Mouse (Mus musculus): Measurements from ENCODE around the gene Cyb5b.
"Not testable (repeated sequence)": the region's sequence is repeated elsewhere in the genome, so short reads cannot be mapped to it uniquely, and the experiment has no call there.

Gene Cyb5b

DNA sequence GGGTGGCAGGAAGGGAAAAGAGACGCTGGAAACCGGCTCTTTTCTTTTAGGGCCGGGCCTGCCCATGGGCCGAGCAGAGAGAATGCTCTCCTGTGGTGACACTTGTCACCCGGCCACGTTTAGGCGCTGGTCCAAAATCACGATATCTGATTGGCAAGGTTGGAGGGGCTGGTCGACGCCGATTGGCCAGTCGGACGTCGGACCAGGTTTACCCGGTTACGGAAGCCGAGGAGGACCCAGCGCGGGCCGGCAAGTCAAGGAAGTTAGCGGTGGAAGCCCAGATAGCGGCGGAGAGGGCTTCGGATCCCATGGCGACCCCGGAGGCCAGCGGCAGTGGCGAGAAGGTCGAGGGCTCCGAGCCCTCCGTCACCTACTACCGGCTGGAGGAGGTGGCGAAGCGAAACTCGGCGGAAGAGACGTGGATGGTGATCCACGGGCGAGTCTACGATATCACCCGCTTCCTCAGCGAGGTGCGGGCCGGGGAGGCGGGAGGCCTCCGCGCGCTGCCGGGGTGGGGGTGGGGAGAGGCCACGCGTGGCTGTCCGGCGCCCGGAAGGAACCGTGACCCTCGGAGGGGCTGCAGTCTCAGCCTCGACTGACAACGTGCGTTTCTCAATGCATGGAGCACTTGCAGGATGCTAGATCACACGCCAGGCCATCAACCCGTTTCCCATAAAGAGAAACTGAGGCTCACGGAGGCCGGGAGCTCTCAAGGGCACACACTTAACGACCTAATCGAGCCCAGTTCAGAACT, at the start of gene Cyb5b:
Gene Cyb5b, plus strand, starts transcription at position 237 of the 754 bp plus-strand sequence.
- DNase-seq: peak; percentile 98

DNA sequence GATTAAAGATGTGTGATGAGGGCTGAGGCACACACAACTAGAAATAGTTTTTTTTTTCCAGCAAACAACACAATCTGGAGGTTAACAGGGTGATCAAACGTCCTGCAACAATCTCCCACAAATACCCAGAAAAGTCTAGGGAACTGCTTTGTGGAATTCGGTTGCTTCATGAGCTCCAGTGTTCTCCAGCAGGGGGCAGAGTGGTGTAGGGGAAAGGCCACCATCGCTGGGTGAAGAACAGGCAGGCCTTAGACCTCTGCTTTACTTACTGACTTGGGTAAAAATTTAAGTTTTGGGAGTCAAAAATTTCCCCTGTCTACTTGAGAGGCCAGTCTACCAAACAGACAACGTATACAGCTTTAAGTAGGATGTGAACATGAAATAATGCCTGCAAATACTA, 45.9 kb upstream of the Cyb5b start:
- peak; percentile 82 to 89 for DNase-seq

DNA sequence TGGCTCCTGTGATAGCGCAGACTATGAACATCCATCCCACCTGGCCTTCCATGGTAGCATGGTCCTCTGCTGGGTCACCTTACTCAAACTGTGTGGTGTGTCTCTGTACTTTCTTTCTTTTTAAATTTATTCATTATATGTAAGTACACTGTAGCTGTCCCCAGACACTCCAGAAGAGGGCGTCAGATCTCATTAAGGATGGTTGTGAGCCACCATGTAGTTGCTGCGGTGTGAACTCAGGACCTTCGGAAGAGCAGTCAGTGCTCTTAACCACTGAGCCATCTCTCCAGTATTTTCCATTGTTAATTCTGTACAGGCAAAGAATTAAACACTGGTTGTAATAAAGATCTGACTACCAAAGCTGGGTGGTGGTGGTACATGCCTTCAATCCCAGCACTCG, 42.4 kb upstream of the Cyb5b start:
- DNase-seq: not testable (repeated sequence)

DNA sequence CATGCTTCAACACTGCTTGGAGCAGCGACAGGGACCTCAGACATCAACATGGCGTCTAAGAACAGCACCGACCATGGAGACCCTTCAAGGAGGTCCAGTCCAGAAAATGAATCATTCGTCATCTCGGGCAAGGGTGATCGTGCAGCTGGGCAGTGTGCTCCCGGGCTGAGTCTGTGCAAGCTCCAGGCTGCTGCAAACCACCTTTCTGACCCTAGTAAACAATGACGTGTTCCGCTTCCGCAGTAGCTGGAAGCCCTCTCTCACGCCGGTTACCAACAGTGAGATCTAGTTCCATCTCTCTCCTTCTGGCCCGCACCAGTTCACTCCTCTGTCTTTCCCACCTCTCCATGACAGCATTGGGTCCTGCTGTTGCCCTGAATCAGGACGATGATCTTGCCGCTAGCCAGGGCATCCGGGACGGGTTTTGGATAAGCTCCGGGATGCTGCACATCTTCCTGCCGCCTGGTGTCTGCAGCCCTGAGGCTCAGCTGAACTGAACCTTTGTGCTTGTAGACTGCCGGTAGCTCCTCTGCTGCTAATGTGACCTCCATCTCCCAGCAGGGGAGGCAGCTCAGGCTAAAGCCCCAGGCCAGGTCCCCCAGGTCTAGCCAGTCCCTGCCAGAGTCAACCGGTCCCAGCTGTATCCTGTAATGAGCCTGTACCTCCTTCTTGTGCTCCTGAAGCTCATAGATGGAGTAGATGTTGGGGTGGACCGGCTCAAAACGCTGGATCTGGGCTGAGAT, 41.3 kb upstream of the Cyb5b start:
- DNase-seq: peak in 1 of 2 experiments; percentile 56

DNA sequence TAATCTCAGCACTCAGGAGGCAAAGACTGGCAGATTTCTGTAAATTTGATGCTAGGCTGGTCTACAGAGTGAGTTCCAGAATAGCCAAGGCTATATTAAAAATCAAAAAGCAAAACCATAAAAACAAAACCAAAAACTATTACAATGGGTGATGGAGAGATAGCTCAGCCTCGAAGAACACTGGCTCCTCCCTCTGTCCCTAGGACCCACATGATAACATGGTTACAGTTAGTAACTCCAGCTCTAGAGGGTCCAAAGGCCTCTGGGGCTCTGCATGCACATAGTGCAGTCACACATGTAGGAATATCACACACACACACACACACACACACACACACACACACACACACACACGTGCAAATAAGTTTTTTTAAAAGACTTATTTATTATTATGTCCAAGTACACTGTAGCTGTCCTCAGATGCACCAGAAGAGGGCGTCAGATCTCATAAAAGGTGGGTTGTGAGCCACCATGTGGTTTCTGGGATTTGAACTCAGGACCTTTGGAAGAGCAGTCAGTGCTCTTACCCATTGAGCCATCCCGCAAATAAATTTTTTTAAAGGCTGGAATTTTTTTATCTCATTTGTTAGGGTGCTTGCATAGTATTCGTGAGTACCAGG, 40.5 kb upstream of the Cyb5b start:
- DNase-seq: no peak

DNA sequence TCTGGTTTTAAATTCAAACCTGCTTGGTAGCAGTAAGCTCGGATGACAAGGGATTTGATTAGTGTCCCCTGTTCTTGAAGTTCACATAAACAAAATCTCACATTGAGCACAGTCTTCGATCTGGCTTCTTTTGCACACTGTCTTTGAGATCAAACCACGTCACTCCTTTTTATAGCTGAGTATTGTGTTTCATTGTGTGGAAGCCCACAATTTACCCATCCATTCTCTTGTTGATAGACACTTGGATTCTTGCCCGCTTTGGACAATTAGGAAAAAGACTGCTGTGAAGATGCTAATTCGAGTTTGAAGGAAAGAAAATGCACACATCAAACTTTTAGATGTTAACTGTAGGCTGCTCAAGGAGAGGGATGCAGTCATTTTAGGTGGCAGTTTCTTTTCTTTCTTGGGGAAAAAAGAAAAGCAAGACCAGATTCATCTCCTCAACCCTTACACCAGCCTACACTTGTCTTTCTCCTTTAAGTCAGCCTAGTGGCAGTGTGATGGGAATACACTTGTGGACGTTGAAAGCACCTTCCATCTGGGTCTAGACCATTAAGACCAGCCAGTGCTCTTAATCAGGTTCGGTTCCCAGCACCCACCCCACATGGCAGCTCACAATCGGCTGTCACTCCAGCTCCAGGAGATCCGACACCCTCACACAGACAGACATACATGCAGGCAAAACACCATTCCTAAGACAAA, 39.7 kb upstream of the Cyb5b start:
- no peak for DNase-seq

DNA sequence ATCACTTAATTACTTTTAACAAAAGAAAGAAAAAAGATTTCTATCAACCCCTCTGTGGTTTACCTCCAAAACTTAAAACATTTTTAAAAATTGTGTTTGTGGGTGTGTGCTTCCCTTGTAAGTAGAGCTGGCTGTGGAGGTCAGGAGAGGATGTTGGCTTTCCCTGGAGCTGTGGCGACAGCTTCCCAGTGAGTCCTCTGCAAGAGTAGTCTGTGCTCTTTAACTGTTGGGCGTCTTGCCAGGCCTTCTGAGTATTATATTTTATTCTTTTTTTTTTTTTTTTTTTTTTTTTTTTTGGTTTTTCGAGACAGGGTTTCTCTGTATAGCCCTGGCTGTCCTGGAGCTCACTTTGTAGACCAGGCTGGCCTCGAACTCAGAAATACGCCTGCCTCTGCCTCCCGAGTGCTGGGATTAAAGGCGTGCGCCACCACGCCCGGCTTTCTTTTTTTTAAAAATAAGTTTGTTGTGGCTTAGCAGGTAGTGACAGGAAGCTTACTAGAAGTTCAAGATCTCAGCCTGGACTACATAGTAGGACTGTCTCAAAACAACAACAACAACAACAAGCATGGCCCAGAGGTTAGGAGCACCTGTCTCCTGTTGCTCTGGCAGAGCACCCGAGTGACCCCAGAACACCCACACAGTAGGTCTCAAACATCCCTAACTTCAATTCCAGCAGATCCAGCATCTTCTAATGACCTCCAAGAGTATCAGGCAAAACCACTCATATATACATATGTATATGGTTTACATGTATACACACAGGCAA, 38.9 kb upstream of the Cyb5b start:
- DNase-seq: peak; percentile 55 to 74

DNA sequence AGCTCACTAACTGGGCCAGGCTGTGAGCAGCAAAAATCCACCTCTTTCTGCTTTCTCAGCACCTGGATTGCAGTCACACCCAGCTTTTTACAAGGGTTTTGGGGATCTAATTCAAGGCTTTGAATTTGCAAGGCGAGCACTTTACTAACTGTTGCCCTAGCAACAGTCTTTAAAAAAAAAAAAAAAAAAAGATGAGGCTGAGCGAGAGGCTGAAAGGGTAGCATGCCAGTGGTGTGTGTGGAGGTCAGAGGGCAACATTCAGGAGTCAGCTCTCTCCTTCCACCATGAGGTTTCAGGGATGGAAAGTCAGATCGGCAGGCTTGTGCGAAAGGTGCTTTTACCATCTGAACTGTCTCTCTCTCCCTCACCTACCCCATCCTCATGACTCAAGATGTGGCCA, 37.2 kb upstream of the Cyb5b start:
- DNase-seq: no peak

DNA sequence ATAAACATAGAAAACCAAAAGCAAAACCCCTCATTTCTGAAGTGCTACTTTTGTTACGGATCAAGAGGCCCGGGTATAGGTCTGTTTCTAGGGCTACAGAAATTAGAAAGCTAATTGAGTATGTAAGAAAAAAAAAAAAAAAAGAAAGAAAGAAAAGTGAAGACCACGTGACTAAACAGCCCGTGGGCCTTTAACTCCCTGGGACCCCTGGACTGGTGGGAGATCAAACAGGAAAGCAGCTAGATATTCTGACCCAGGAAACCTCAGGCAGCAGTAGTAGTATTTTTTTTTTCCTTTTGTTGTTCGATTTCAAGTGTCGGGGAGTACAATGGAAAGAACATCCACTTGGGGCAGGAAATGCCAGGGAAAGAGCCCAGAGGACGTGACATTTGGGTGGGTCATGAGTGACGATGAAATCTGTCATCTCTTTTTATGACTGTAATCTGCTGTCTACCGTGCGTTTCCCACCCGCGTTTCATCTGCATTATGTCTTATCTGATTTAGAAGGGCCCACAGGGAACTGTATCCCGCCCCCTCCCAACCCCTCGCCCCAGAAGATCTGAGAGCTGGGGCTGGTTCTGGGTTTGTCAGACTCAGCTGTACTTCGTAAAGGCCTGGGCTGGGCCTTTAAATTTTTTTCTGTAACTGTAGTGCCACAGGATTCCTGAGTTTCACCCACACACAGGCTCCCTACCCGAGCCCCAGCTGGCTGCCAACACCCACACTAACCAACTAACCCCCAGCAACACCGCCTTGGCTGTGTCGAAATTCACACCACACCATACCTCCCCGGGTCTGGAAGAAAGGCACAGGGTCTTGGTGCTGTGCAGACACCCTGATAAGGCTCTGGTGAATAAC, 36.1 kb upstream of the Cyb5b start:
- peak in 1 of 2 experiments; percentile 44 for DNase-seq

DNA sequence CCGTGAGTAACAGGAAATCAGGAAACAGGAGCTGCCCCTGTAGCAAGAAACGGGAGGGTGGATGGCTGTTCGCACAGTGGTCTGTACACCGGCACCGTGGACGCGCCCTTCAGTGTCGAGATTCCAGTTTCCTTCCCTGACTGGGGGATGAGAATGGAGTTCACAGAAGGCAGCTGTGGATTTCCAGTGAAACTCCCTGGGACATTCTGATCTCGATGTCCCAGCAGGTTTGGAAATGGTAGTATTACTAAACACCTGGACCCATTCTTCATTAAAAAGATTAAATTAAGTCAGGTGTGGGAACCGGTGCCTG, 35.5 kb upstream of the Cyb5b start:
- peak in 1 of 2 experiments; percentile 51 for DNase-seq

DNA sequence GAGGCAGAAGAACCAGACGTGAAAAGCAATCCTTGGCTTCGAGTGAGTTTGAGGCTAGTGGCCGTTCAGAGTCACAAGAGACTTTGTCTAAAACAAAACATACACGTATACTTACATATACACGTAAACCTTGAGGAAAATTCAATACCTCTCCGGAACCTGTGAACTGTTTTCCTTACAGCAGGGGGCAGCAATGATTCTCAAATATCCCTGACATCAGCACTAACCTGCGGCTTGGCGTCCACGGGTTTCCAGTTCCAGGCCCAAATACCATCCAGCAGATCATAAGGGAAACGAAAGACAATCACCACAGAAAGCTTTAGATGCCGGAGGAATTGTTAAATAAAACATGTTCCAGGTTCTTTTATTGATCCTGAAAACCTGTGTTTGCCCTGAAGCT, 34.4 kb upstream of the Cyb5b start:
- DNase-seq: peak; percentile 88 to 94

DNA sequence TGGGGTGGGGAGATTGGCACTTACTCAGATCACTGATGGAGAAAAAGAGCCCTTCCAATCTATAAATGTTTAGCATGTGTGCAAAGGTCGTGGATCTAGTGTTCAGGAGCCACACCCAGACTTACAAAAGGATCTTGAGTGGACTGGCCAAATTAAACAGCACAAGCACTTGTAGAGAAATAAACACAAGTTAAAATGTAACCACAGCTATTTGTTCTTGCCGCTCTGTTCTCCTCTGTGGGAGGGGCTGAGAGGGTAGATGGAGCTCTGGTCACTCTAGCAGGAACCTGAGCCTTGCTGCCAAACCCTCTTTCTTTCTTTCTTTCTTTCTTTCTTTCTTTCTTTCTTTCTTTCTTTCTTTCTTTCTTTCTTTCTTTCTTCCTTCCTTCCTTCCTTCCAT, 33.4 kb upstream of the Cyb5b start:
- DNase-seq: peak; percentile 65 to 82

DNA sequence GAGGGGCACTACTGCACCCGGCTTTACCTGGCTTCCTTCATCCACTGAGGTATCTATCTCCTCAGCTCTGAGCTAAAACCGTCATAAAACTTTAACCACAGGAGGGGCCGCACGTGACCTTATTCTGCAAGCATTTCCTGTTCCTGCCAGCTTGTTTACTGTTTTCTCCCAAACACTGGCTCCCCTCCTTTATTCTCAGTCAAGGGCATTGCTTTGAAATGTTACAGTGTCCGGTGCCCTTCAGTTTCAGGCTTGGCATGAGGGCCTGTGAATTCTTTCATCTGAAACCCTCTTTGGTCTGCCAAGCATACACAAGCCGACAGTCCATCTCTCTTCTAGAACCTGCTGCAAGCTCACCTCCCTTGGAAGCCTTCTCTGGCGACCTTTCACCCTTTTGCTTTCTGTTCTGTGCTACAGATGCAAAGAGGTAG, 31.6 kb upstream of the Cyb5b start:
- DNase-seq: peak; percentile 89

DNA sequence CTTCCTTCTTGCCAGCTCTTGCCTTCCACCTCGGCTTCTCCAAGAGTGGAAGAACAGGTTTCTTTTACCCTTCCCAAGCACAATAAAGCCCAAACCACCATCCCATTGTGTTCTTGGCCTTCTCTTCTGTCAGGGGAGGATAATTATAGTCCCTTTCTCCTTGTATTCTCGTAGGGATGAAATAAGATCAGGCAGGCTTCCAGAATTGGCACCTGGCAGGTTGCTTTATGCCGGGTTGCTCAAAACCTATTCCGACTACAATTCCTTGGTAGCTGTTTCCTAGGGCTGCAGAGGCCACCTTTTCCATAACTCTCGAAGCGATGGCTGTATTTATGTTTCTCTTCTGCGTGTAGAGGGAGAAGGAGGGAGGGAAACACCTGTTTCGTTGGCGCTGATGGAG, 31.0 kb upstream of the Cyb5b start:
- DNase-seq: peak in 1 of 2 experiments; percentile 21

DNA sequence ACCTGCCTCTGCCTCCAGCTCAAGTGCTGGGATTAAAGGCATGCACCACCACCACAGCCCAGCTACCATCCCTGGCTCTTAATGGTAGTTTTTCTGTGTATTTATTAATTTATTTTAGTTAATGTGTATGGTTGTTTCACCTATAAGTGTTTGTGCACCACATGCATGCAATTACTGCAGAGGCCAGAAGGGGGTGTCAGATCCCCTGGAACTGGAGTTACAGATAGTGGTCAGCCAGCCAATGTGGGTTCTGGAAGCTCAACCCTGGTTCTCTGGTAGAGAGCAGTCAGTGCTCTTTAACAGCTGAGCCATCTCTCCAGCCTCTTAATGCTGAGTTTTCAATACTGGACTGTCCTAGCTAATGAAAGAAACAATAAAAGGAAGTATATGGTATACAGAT, 29.6 kb upstream of the Cyb5b start:
- peak in 1 of 2 experiments; percentile 35 for DNase-seq

DNA sequence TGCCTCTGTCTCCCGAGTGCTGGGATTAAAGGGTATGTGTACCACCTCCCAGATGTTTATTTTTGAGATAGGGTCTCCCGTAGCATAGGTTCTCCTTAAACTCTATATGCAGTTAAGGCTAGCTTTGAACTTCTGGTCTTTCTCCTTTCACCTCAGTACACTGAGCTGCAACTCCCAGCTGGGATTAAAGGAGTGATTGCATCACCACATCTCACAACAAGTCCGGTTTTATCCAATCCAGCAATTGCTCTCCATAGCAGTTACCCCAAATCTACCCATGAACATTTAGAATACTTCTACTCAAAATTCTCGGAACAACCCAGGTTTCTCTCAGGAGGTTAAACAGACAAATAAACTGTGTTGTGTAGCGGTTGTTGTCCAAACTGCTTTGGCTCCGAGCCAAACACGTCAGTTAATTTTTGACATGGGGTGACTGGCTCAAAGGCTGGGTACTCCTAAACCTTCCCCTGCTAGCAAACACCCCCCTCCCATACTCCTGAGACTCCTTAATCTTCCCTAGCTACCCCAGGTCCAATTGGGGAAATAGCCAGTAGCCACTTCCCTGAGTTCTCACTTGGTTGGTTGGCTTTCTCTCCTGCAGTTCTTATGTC, 28.7 kb upstream of the Cyb5b start:
- peak; percentile 79 to 81 for DNase-seq

DNA sequence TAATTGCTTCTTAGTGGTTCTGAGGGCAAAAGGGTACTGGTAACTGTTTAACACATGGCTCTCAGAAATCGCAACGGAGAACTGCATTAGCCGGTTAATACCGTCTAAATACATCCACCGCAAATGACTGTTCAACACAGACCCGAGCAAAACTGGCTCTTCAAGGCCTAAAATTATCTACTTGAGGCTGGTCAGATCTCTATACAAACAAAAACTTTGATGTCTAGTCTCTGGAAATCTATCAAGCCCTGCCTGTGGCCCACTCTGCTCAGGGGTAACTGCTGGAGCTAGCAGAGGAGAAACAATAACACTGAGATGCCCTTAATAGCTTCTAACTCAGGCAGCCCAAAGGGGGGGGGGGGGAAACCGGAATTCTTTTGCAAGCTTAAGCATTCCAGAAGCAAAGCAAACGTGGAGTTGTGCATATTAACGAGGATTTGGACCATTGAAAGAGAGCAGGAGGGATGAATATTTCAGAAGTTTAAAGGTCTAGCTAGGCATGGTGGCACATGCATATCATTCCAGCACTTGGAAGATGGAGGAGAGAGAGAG, 27.3 kb upstream of the Cyb5b start:
- peak; percentile 38 to 41 for DNase-seq

DNA sequence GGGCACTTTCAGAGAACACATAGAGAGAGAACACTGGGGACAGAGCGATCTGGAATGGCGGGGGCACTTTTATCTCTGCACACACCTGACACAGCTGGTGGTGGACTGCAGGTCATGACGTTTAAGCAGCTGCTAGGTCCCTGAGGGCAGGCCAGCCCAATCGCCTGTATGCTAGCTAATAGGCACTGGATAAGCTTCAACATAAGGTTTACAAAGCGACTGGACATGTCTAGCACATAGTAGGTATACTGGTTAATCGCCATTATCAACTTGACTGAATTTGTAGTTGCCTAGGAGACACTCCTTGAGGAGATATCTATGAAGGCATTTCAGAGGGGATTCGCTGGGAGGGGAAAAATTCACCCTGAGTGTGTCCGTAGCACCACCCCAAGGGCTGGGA, 26.1 kb upstream of the Cyb5b start:
- DNase-seq: no peak

DNA sequence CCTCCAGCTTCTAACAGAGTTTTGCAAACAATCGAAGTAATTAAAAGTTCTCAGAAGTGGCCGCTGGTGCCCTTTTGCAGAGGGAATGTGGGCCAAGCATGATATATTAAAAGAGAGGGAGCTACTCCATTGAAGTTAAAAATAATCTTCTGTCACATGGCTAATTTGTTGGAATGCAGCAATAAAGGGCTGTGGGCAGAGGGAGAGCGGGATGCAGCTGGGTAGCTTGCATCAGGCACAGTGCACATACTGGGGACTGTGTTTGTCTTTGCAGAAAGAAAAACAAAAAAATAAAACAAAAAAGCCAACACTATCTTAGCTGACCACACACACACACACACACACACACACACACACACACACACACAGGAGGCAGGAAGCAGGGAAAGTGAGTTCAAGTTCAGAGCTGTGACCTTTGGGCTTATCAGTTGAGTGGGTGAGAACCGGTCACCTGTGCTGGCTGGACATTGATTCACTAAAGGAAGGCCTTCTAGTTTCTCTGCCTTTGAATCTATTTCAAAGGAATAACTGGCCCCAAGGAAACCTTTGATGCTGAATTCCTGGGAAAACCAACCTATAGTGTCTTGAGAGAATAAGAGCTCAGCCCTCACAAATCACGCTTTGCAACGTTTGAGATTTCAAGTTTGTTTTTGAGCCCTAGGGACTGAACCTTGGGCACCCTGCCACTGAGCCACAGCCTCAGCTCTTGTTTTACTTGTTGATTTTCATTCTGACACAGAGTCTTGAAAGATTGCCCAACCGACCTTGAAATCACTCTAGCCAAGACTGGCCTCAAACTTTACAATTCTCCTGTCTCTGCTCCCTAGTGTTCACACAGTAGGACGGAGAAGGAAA, 21.0 kb upstream of the Cyb5b start:
- DNase-seq: peak; percentile 84 to 88

DNA sequence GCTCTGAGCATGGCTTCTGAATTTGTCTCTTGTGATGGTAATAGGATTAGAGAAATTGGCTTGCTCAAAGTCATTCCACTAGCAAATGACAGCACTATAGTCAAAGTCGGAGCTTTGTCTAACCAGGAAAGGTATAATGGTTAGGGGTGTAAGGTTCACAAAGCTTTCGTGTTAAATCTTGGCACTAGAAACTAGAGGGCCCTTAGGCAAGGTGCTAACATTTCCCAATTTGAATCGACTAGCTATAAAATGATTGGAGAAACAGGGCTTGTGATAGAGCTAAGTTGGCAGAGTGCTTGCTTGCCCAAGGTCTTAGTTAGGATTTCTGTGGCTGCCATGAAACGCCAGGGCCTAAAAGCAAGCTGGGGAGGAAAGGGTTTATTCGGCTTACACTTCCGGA, 20.4 kb upstream of the Cyb5b start:
- no peak for DNase-seq
